Mouse (Mus musculus) thymus, adult 2 months (tissue): ENCODE data around the gene Nrxn2.

Experiments used
- CTCF ChIP-seq: fragments of 200-500 bp; IDR thresholded peaks from 2 replicates; pipeline ENCODE4 v1.5.1; 2012; ENCODE audit warnings: mild to moderate bottlenecking, control low read depth, low read length, moderate library complexity, borderline replicate concordance; ENCODE audit not compliant: control insufficient read depth, poor library complexity, insufficient read depth; ENCODE audit errors: extremely low read depth
- POLR2A ChIP-seq: fragments of 200-500 bp; IDR thresholded peaks from 2 replicates; pipeline ENCODE4 v1.6.1; 2012; ENCODE audit warnings: mild to moderate bottlenecking, low read length, control low read depth, moderate library complexity; ENCODE audit not compliant: control insufficient read depth, poor library complexity, insufficient read depth; ENCODE audit errors: extremely low read depth

- no peak for TF ChIP-seq POLR2A
- no peak for TF ChIP-seq CTCF
These were observed 120.0 kb downstream of the Nrxn2 start for GRCm38 (mm10) chr19:6538546-6538945.
